ENCODE assay signal across 8 mouse cellular contexts in genomic region chr11:107416561-107416926, GRCm38 (mm10). TPM values are rescaled to one million over a fixed set of nuclear protein-coding genes. Genes with fewer than 3 reads are reported as not detected.
A peak's percentile ranks its signal among the peaks of the same experiment; 100 is the strongest.
DNase-seq lines count a peak whose midpoint lies in the region; ATAC-seq lines count a peak whose summit lies in the region.

No protein-coding gene starts in this region.

- H3K36me3 ChIP-seq in kidney, embryonic 15.5 days: no peaks in the 10 kb centered on the region
- H3K36me3 ChIP-seq in forebrain, embryonic 14.5 days (ENCODE audit: control insufficient read depth, insufficient read depth, low read length): no peaks in the 10 kb centered on the region

- DNase-seq in kidney, adult 11 months: no peak
- peak; percentile 56 for DNase-seq in ZHBTc4 (ENCODE audit: low read depth, low spot score)
- DNase-seq in forebrain, embryonic 14.5 days (ENCODE audit: low spot score): peak; percentile 89
- DNase-seq in mesoderm, embryonic 11.5 days (ENCODE audit: low read depth, low spot score): peak; percentile 27
- DNase-seq in spleen, postnatal 10 days (ENCODE audit: low spot score in 2 of 2): no peak
- DNase-seq in cerebellum, postnatal 36 days: no peak
- DNase-seq in lung, postnatal 25 days (ENCODE audit: low spot score): no peak

- H3K4me2 ChIP-seq in kidney, embryonic 15.5 days: no peak overlapping the region
- peak overlapping the region; percentile 42 for H3K4me2 ChIP-seq in forebrain, embryonic 14.5 days (ENCODE audit: low read length)

- H3K4me1 ChIP-seq in kidney, embryonic 15.5 days: peaks cover 52% of the 10 kb centered on the region
- H3K4me1 ChIP-seq in forebrain, embryonic 14.5 days (ENCODE audit: control insufficient read depth, insufficient read depth, low read length): peaks cover 50% of the 10 kb centered on the region

- H3K9ac ChIP-seq in kidney, embryonic 15.5 days: no peak overlapping the region
- peak overlapping the region; percentile 58; the same call in 1 of the 2 replicates for H3K9ac ChIP-seq in forebrain, embryonic 14.5 days (ENCODE audit: low read length)

- 38% methylated on average over 4 of the region's 4 CpGs for WGBS in kidney, embryonic 15.5 days
- 1% methylated on average over 4 of the region's 4 CpGs for WGBS in forebrain, embryonic 14.5 days

- H3K27ac ChIP-seq in kidney, embryonic 15.5 days: peak overlapping the region; percentile 81
- H3K27ac ChIP-seq in forebrain, embryonic 14.5 days (ENCODE audit: low read depth, low read length): peak overlapping the region; percentile 90

- H3K9me3 ChIP-seq in kidney, embryonic 15.5 days (replicated peaks): no peaks in the 10 kb centered on the region
- no peaks in the 10 kb centered on the region for H3K9me3 ChIP-seq in forebrain, embryonic 14.5 days (replicated peaks; ENCODE audit: control insufficient read depth, low read length)

- H3K27me3 ChIP-seq in kidney, embryonic 15.5 days: no peaks in the 10 kb centered on the region
- H3K27me3 ChIP-seq in forebrain, embryonic 14.5 days (replicated peaks; ENCODE audit: control insufficient read depth, insufficient read depth, low read length): no peaks in the 10 kb centered on the region

- H3K4me3 ChIP-seq in kidney, embryonic 15.5 days (replicated peaks): no peak overlapping the region
- H3K4me3 ChIP-seq in forebrain, embryonic 14.5 days (ENCODE audit: low read depth, low read length): no peak overlapping the region

- no peak for ATAC-seq in kidney, embryonic 15.5 days (replicated peaks; ENCODE audit: low FRiP score)
- ATAC-seq in forebrain, embryonic 14.5 days: peak; percentile 54

RNA-seq across cellular contexts. Expression of gene Pitpnc1, which starts 54.0 kb away (rescaled TPM):
- polyA plus RNA-seq in kidney, embryonic 15.5 days (2015; fragmentation: Nextera tagmentation; extraction: Ambion mirVana): 21.3 and 21.5 TPM in 2 replicates
- 31.4 and 38.9 TPM in 2 replicates for polyA plus RNA-seq in forebrain, embryonic 14.5 days (2014; fragmentation: Nextera tagmentation; extraction: Ambion mirVana)

Comparison
In these comparisons a context has a peak if more than half of its experiments do, and no peak if none do; other contexts are left out.
1. DNase-seq: peak in ZHBTc4 (single experiment), forebrain, embryonic 14.5 days (single experiment) and mesoderm, embryonic 11.5 days (single experiment); none in kidney, adult 11 months (single experiment), spleen, postnatal 10 days (0 of 2), cerebellum, postnatal 36 days (0 of 2) and lung, postnatal 25 days (single experiment).